ENCODE assay signal across 9 mouse cellular contexts in the genomic region with DNA sequence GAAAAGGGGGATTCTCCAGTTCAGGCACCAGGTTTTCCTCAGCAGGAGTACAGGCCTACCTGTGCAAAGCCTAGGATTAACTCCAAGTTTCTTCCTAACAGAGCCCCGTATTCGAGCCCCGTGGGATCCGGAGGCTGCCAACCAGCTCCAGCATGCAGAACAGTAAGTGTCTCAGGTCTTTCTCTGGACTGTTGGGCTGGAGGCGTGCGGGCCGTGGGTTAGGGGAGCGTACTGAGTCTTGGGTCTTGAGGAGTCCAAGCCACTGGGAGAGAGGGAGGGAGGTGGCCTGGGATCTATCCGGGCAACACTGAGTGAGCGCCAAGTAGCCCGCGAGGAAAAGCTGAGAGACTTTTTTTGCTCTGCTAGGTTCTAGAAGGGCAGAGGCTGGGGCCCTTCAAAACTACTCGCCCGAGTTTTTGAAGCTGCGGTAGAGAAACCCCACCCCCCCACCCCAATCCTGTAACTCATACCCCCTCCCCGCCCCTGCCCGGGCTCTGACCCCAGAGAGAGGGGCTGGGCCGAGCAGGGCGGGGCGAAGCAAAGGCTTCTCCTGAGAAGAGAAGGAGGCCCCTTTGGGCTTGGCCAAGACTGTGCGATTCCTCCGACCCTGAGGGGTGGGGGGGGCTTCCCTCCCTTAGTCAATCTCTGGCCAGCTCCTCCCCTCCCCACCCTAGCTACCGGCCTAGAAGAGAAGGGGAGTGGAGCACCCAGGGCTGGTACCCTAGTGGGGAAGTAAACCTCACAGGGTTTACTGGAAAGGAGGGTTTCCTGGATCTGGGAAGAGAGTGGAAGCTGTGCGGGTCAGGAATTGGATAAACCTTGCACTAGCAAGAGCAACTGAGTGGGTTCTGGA. TPM values are rescaled to one million over a fixed set of nuclear protein-coding genes. Genes with fewer than 3 reads are reported as not detected.
DNase-seq lines count a peak whose midpoint lies in the region; ATAC-seq and TF ChIP-seq lines count a peak whose summit lies in the region.
"Had no signal": no experiment of that assay in that cellular context is flagged by ENCODE, and none has a peak within 500 bp of the region (broad histone marks: within the 10 kb centered on the region; RNA-seq: fewer than 3 reads in every experiment).

No protein-coding gene starts in this region.

- H3K4me1 ChIP-seq in kidney, embryonic 16.5 days (ENCODE audit: insufficient read depth, low read length) = peaks cover 7% of the 10 kb centered on the region
- peaks cover 47% of the 10 kb centered on the region for H3K4me1 ChIP-seq in embryonic facial prominence, embryonic 10.5 days
- H3K4me1 ChIP-seq in intestine, embryonic 14.5 days (replicated peaks; ENCODE audit: control insufficient read depth, insufficient read depth, low read length) = peaks cover 6% of the 10 kb centered on the region; the same call in 1 of the 2 replicates

- WGBS in kidney, embryonic 16.5 days = 2% methylated on average over 22 of the region's 24 CpGs
- under 1% methylated on average over 22 of the region's 24 CpGs for WGBS in embryonic facial prominence, embryonic 10.5 days
- 2% methylated on average over 20 of the region's 24 CpGs for WGBS in intestine, embryonic 14.5 days

- H3K9ac ChIP-seq in kidney, embryonic 16.5 days (replicated peaks; ENCODE audit: low read length) = no peak overlapping the region
- no peak overlapping the region for H3K9ac ChIP-seq in intestine, embryonic 14.5 days (ENCODE audit: low read length)

- intact Hi-C loops in gastrocnemius, adult 2 months (cut with DNase I) = loop anchor here (10.0 kb wide), 1 partner anchor 224 kb away; a partner anchor contains a TSS

- TF ChIP-seq CTCF in gastrocnemius, adult 2 months (IDR thresholded peaks at IDR 0.05) = no peak

- DNase-seq in kidney, postnatal 14 days = no peak
- peak; percentile 62 for DNase-seq in embryonic facial prominence, embryonic 10.5 days (ENCODE audit: low spot score)
- peak; percentile 62 for DNase-seq in intestine, embryonic 14.5 days (ENCODE audit: low spot score)
- peak; percentile 85 for DNase-seq in retina, embryonic 14.5 days (ENCODE audit: low spot score)
- DNase-seq in gastrocnemius, adult 2 months = no peak
- no peak for DNase-seq in thymus, adult 18-20 months
- no peak for DNase-seq in MN1 (ENCODE audit: low spot score)

- peak; percentile 32; the same call in 1 of the 2 replicates for ATAC-seq in kidney, embryonic 16.5 days (ENCODE audit: low FRiP score, low TSS enrichment)
- ATAC-seq in intestine, embryonic 14.5 days (replicated peaks; ENCODE audit: low FRiP score, low TSS enrichment, low read depth) = peak; percentile 59

- H3K27me3 ChIP-seq in kidney, embryonic 16.5 days (ENCODE audit: insufficient read depth, low read length) = peaks cover 94% of the 10 kb centered on the region
- H3K27me3 ChIP-seq in embryonic facial prominence, embryonic 10.5 days (replicated peaks; ENCODE audit: low read depth, poor library complexity, severe bottlenecking) = peaks cover 100% of the 10 kb centered on the region
- peaks cover 100% of the 10 kb centered on the region for H3K27me3 ChIP-seq in intestine, embryonic 14.5 days (replicated peaks; ENCODE audit: control insufficient read depth, insufficient read depth, low read length)

- no peaks in the 10 kb centered on the region for H3K9me3 ChIP-seq in kidney, embryonic 16.5 days (ENCODE audit: low read length)
- no peaks in the 10 kb centered on the region for H3K9me3 ChIP-seq in embryonic facial prominence, embryonic 10.5 days
- H3K9me3 ChIP-seq in intestine, embryonic 14.5 days (ENCODE audit: control insufficient read depth, low read length) = no peaks in the 10 kb centered on the region

- no peak overlapping the region for H3K4me2 ChIP-seq in kidney, embryonic 16.5 days (replicated peaks; ENCODE audit: low read depth, low read length)
- no peak overlapping the region for H3K4me2 ChIP-seq in intestine, embryonic 14.5 days (ENCODE audit: low read length)

- no peak overlapping the region for H3K27ac ChIP-seq in kidney, embryonic 16.5 days (ENCODE audit: low read length)
- H3K27ac ChIP-seq in embryonic facial prominence, embryonic 10.5 days (replicated peaks) = peak overlapping the region; percentile 59
- H3K27ac ChIP-seq in intestine, embryonic 14.5 days (ENCODE audit: low read depth) = no peak overlapping the region
- H3K27ac ChIP-seq in gastrocnemius, adult 2 months = no peak overlapping the region

- H3K36me3 ChIP-seq in kidney, embryonic 16.5 days (ENCODE audit: insufficient read depth, low read length) = no peaks in the 10 kb centered on the region
- no peaks in the 10 kb centered on the region for H3K36me3 ChIP-seq in embryonic facial prominence, embryonic 10.5 days (replicated peaks)
- no peaks in the 10 kb centered on the region for H3K36me3 ChIP-seq in intestine, embryonic 14.5 days (ENCODE audit: control insufficient read depth, insufficient read depth, low read length)

- no peak overlapping the region for H3K4me3 ChIP-seq in kidney, embryonic 16.5 days (ENCODE audit: low read length)
- H3K4me3 ChIP-seq in embryonic facial prominence, embryonic 10.5 days = peak overlapping the region; percentile 49
- no peak overlapping the region for H3K4me3 ChIP-seq in intestine, embryonic 14.5 days (ENCODE audit: low read depth, low read length)
- H3K4me3 ChIP-seq in gastrocnemius, adult 2 months = no peak overlapping the region

RNA-seq across cellular contexts. Expression of a gene that starts 11.7 kb away (rescaled TPM):
- 0.09 and 0.13 TPM in 2 replicates for polyA plus RNA-seq in kidney, embryonic 16.5 days (2015; fragmentation: Nextera tagmentation; extraction: Ambion mirVana)
- polyA plus RNA-seq in embryonic facial prominence, embryonic 10.5 days (2016; fragmentation: Nextera tagmentation; extraction: Ambion mirVana) = 13.0 and 22.3 TPM in 2 replicates
- polyA plus RNA-seq in intestine, embryonic 14.5 days (2014; fragmentation: Nextera tagmentation; extraction: Ambion mirVana) = 0.19 and 2.2 TPM in 2 replicates
- not detected for total RNA-seq in gastrocnemius, adult 2 months (2021)
- polyA plus RNA-seq: kidney, adult 2 months had no signal

Comparison
In these comparisons a context has a peak if more than half of its experiments do, and no peak if none do; other contexts are left out.
1. DNase-seq: peak in embryonic facial prominence, embryonic 10.5 days (single experiment), intestine, embryonic 14.5 days (single experiment) and retina, embryonic 14.5 days (single experiment); none in kidney, postnatal 14 days (single experiment), gastrocnemius, adult 2 months (single experiment), thymus, adult 18-20 months (0 of 2) and MN1 (single experiment).